Mouse (Mus musculus) heart, embryonic 13.5 days (tissue): ENCODE data around the gene Atg16l2. TPM values are rescaled to one million over a fixed set of nuclear protein-coding genes. Genes with fewer than 3 reads are reported as not detected.

ENCODE experiments used
- ATAC-seq: fragments of 200-750 bp; cut with Nextera tagmentation; 2 replicates; pipeline ENCODE4 v1.8.0; 2017; ENCODE audit warnings: moderate TSS enrichment; ENCODE audit not compliant: insufficient number of reproducible peaks, low FRiP score, low TSS enrichment; ENCODE audit errors: extremely low read depth
- H3K27ac ChIP-seq: fragments of 300-500 bp; sonication (generic); replicated peaks from 2 replicates; pipeline ENCODE4 v1.5.1; 2015; ENCODE audit warnings: moderate library complexity, mild to moderate bottlenecking, inconsistent platforms
- H3K27me3 ChIP-seq: fragments of 300-500 bp; sonication (generic); replicated peaks from 2 replicates; pipeline ENCODE4 v1.6.1; 2015; ENCODE audit warnings: mild to moderate bottlenecking, inconsistent platforms
- H3K36me3 ChIP-seq: fragments of 300-500 bp; sonication (generic); 2 replicates; pipeline ENCODE4 v1.6.1; 2015; ENCODE audit warnings: mild to moderate bottlenecking, inconsistent platforms
- H3K4me1 ChIP-seq: fragments of 300-500 bp; sonication (generic); 2 replicates; pipeline ENCODE4 v1.6.1; 2015; ENCODE audit warnings: inconsistent platforms
- H3K4me2 ChIP-seq: fragments of 300-500 bp; sonication (generic); 2 replicates; pipeline ENCODE4 v1.6.1; 2015; ENCODE audit warnings: inconsistent platforms, mild to moderate bottlenecking, moderate library complexity
- H3K4me3 ChIP-seq: fragments of 300-500 bp; sonication (generic); 2 replicates; pipeline ENCODE4 v1.5.1; 2015; ENCODE audit warnings: moderate library complexity, mild to moderate bottlenecking, inconsistent platforms
- H3K9ac ChIP-seq: fragments of 300-500 bp; sonication (generic); 2 replicates; pipeline ENCODE4 v1.6.1; 2015; ENCODE audit warnings: inconsistent platforms, mild to moderate bottlenecking, moderate library complexity
- H3K9me3 ChIP-seq: fragments of 300-500 bp; sonication (generic); 2 replicates; pipeline ENCODE4 v1.6.1; 2016; ENCODE audit warnings: inconsistent platforms
- WGBS: fragments of 180-500 bp; shearing (Covaris S2); methylation state at CpG from one replicate; pipeline ENCODE4 v1.1.7; 2015; ENCODE audit warnings: mixed read lengths; 5-methylcytosine and 5-hydroxymethylcytosine counted together
- polyA plus RNA-seq: library from polyadenylated mRNA; unstranded; fragments of >200 nt; fragmentation: Nextera tagmentation; extraction: Ambion mirVana; gene quantifications from 2 replicates; pipeline ENCODE4 v1.2.1, GENCODE M21; 2015

The Atg16l2 gene
- polyA plus RNA-seq, 1 experiment from 2014 or later, result 23.0 TPM

- H3K9ac ChIP-seq, result peak overlapping the region; percentile 88
- peaks cover 58% of the 10 kb centered on the region for H3K4me1 ChIP-seq
- H3K9me3 ChIP-seq, result no peaks in the 10 kb centered on the region
- WGBS, result 1% methylated on average over 56 of the region's 61 CpGs
- H3K27ac ChIP-seq, result peak overlapping the region; percentile 46
- peak overlapping the region; percentile 81 for H3K4me3 ChIP-seq
- no peaks in the 10 kb centered on the region for H3K36me3 ChIP-seq
- H3K27me3 ChIP-seq, result peaks cover 45% of the 10 kb centered on the region
- H3K4me2 ChIP-seq, result peak overlapping the region; percentile 96
- peak; percentile 21; the same call in 1 of the 2 replicates for ATAC-seq
Measured at GRCm38 (mm10) chr7:101321218-101321827, 19.3 kb upstream of the Atg16l2 start.

DNA sequence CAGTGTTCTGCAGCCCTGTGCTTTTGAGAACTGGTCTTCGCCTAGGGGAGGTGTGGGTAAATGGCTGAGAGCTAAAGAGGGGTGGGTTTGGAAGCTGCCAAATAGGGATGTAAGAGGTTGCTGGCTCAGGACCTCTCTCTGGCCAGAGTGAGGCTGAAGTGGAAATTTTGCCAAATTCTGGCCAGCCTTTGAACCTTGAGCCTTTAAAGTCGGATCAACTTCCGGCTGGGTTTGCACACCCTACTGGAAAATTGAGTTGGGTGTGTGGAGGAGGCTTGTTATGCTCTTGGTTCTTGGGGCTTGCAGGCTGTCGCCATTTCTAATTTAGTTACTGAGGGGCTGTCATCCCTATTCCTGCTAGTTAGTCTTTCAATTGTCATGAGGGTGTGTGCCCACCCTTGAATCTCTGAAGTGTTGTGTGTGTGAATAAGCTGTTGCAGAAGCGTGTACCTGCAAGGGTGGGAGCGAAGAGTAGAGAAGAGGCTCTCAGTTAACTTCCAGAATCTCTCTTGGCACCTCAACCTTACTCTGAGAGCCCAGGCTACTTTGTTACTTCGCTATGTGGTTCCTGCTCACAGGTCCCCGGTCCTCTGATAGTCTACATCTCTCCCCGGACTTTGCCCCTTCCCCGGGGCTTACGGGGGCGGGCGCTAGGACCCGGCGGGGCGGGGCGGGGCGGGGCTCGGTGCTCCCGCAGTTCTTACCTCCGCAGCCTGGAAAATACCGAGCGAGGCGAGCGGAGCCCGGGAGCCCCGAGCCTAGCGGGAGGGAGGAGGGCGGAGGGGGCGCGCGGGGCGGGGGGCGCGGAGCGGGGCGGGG, 18.6 kb upstream of the Atg16l2 start:
- peaks cover 45% of the 10 kb centered on the region for H3K27me3 ChIP-seq
- peak overlapping the region; percentile 88 for H3K9ac ChIP-seq
- H3K36me3 ChIP-seq, result no peaks in the 10 kb centered on the region
- H3K4me2 ChIP-seq, result peak overlapping the region; percentile 96
- peak overlapping the region; percentile 46 for H3K27ac ChIP-seq
- peak overlapping the region; percentile 81 for H3K4me3 ChIP-seq
- H3K4me1 ChIP-seq, result peaks cover 58% of the 10 kb centered on the region
- 4% methylated on average over 34 of the region's 37 CpGs for WGBS
- peak; percentile 39; the same call in 1 of the 2 replicates for ATAC-seq
- H3K9me3 ChIP-seq, result no peaks in the 10 kb centered on the region

DNA sequence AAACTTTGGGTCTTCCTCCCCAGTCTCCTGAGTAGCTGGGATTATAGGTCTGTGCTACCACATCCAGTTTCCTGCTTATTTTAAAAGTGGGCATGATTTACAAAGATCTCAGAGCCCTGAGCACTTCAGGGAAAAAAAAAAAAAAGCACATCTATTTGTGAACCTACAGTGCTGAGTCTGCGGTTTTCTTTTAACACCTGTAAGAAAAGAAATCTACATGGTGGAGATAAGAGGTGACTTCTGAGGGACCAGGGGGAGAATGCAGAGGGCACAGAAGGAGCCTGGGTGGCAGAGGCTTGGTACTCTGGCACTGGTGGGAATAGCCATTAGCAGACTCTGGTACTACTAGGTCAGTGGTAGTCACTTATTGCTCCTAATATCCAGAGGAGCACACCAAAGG, 17.7 kb upstream of the Atg16l2 start:
- Histone ChIP-seq H3K4me1 (peaks cover 65% of the 10 kb centered on the region), H3K9ac (no peak overlapping the region), H3K4me3 (no peak overlapping the region), H3K27me3 (peaks cover 41% of the 10 kb centered on the region), H3K36me3 (no peaks in the 10 kb centered on the region), H3K4me2 (no peak overlapping the region), H3K27ac (no peak overlapping the region), H3K9me3 (no peaks in the 10 kb centered on the region)
- no peak for ATAC-seq
- 68% methylated on average over 1 of the region's 1 CpGs for WGBS

DNA sequence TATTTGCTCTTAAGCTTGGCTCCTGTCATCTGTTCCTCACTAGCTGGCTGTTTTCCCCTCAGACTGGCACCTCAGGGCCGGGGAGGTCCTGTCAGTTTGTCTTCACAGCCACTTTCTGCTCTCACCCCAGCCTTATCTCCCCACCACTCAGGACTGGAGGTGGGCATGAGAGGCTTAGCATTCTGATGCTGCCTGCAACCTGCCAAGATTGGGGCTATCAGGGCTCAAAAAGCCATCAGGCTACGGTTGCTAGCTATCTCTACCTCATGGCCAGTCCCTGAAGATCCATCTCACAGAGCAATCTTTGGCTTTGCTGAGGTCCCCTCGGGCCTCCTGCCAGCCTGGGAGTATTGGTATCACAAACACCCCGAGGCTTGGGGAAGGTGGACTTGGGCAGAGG, 16.8 kb upstream of the Atg16l2 start:
- WGBS, result 23% methylated on average over 4 of the region's 4 CpGs
- no peaks in the 10 kb centered on the region for H3K36me3 ChIP-seq
- peaks cover 41% of the 10 kb centered on the region for H3K27me3 ChIP-seq
- H3K4me1 ChIP-seq, result peaks cover 65% of the 10 kb centered on the region
- 0 out of 2 replicates have a peak overlapping the region, but pooled peaks have one; percentile 1 for H3K9ac ChIP-seq
- peak overlapping the region; percentile 33; the same call in 1 of the 2 replicates for H3K4me2 ChIP-seq
- H3K4me3 ChIP-seq, result no peak overlapping the region
- no peaks in the 10 kb centered on the region for H3K9me3 ChIP-seq
- no peak for ATAC-seq
- H3K27ac ChIP-seq, result 0 out of 2 replicates have a peak overlapping the region, but pooled peaks have one; percentile 26

- Histone ChIP-seq H3K36me3 (no peaks in the 10 kb centered on the region), H3K9me3 (no peaks in the 10 kb centered on the region), H3K27me3 (peaks cover 28% of the 10 kb centered on the region), H3K4me1 (peaks cover 47% of the 10 kb centered on the region), H3K9ac (no peak within 1 kb of the TSS), H3K4me2 (no peak within 1 kb of the TSS), H3K4me3 (no peak within 1 kb of the TSS), H3K27ac (no peak within 1 kb of the TSS)
- ATAC-seq, result no peak
- 77% methylated on average over 3 of the region's 3 CpGs for WGBS
Measured at GRCm38 (mm10) chr7:101317014-101317413, 15.0 kb upstream of the Atg16l2 start, which contains the start of gene Stard10. Gene Stard10 (plus strand): TSS chr7:101317086.

DNA sequence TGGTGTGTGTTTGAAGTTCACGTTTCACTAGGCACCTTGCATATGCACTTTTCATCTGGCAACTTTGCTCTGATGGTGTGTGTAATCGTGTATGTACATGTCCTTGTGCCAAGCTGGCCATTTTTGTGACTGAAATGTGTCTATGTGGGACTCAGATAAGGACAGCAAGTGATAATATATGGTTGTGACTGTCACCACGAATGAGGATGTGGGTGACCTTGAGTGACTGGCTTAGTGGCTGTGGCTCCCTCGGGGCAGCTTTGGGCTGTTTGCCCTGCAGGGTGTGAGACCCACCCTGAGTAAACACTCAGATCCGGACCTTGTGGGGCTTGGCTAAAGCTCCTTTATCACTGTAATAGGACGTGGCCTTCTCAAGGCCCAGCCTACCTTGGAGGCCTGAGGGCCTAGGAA, 14.5 kb upstream of the Atg16l2 start:
- Histone ChIP-seq H3K4me1 (peaks cover 43% of the 10 kb centered on the region), H3K9ac (no peak overlapping the region), H3K4me2 (no peak overlapping the region), H3K4me3 (no peak overlapping the region), H3K27me3 (peaks cover 24% of the 10 kb centered on the region), H3K36me3 (no peaks in the 10 kb centered on the region), H3K9me3 (no peaks in the 10 kb centered on the region), H3K27ac (no peak overlapping the region)
- WGBS, result 43% methylated on average over 6 of the region's 6 CpGs
- ATAC-seq, result no peak

DNA sequence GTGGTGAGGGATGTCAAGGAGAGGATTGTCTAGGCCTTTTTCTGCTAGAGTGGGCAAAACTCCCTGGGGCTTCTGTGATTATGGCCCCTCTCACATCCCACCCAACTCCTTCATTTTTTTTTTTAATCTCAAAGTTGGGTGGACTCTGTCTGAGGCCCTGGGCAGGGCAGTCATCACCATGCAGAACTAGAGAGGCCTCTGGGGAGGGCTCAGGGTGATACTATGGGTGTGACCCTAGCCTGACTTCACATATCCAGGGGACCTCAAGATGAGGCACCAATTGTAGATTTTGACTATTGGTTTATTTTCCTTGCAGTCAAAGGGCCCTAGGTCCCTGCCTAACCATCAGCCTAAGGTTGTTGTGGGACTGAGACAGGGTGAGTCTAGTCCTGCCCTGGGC, 13.6 kb upstream of the Atg16l2 start:
- Histone ChIP-seq H3K9ac (peak overlapping the region; percentile 15; the same call in 1 of the 2 replicates), H3K4me3 (no peak overlapping the region), H3K4me2 (no peak overlapping the region), H3K36me3 (no peaks in the 10 kb centered on the region), H3K9me3 (no peaks in the 10 kb centered on the region), H3K27ac (no peak overlapping the region), H3K27me3 (peaks cover 23% of the 10 kb centered on the region), H3K4me1 (peaks cover 43% of the 10 kb centered on the region)
- ATAC-seq, result no peak

GRCm38 (mm10) chr7:101314396-101314795, 12.3 kb upstream of the Atg16l2 start:
- H3K4me1 ChIP-seq, result peaks cover 38% of the 10 kb centered on the region
- peak overlapping the region; percentile 65 for H3K27ac ChIP-seq
- no peaks in the 10 kb centered on the region for H3K9me3 ChIP-seq
- no peak for ATAC-seq
- H3K27me3 ChIP-seq, result peaks cover 15% of the 10 kb centered on the region
- H3K9ac ChIP-seq, result no peak overlapping the region
- H3K36me3 ChIP-seq, result no peaks in the 10 kb centered on the region
- H3K4me2 ChIP-seq, result no peak overlapping the region
- H3K4me3 ChIP-seq, result no peak overlapping the region
- 40% methylated on average over 5 of the region's 5 CpGs for WGBS

DNA sequence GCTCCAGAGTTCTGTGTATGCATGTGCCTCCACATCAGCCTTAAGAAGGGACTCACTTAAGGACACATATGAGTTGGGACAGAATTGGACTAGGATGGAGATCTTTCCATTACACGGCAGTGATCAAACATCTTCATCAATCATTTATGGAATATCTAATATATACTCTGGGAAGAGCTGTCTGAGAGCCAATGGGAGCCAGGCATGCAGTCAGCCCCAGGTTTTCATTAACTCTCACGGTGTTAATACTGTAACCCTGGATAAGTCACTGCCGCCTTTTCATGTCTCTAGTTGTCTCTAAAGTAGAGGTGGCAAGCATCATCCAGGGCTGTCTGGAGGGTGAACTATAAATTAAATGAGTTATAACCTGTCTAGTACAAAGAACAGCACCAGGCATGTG, 11.0 kb upstream of the Atg16l2 start:
- H3K9me3 ChIP-seq, result no peaks in the 10 kb centered on the region
- peaks cover 26% of the 10 kb centered on the region for H3K4me1 ChIP-seq
- WGBS, result 72% methylated on average over 3 of the region's 3 CpGs
- no peak overlapping the region for H3K9ac ChIP-seq
- no peak for ATAC-seq
- H3K27me3 ChIP-seq, result peaks cover 6% of the 10 kb centered on the region; the same call in 1 of the 2 replicates
- H3K4me3 ChIP-seq, result no peak overlapping the region
- H3K36me3 ChIP-seq, result no peaks in the 10 kb centered on the region
- no peak overlapping the region for H3K4me2 ChIP-seq
- no peak overlapping the region for H3K27ac ChIP-seq

- Histone ChIP-seq H3K4me2 (peak overlapping the region; percentile 73), H3K9ac (peak overlapping the region; percentile 75), H3K36me3 (no peaks in the 10 kb centered on the region), H3K4me3 (peak overlapping the region; percentile 59), H3K9me3 (no peaks in the 10 kb centered on the region), H3K27me3 (no peaks in the 10 kb centered on the region), H3K27ac (peak overlapping the region; percentile 97), H3K4me1 (peaks cover 24% of the 10 kb centered on the region)
- no peak for ATAC-seq
- WGBS, result 22% methylated on average over 2 of the region's 2 CpGs
Measured at GRCm38 (mm10) chr7:101311061-101311460, 9.0 kb upstream of the Atg16l2 start.

DNA sequence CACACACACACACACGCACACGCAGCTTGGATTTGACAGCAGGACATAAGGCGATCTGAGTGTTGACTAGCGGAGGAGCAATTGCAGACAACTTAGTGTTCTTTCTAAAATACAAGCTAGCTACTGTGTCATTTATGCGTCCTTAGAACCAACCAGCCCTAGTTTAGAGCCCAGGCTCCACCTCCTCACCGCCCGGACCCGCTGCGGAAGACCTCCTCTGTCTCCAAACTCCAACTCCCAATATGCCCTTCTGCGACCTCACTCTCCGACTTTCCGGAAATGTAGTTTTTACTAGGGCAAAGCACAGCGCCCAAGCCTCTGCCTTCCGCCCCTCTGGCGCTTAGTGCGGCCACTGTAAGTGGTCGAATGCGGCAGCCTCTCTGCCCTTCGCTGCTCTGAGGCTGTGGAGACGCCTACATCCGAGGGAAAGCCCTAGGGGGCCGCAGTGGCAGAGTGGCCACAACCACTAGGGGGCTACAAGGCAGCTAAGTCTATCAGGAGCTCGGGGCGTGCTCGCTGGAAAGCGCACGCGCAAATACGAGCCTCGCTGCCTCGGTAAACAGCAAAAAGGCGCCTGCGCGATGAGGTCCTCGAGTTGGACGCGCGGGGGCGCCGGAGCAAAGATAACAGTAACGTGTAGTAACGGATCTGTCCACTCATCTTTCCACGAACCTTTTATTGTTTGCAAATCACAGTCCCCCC, 8.4 kb upstream of the Atg16l2 start:
- Histone ChIP-seq H3K4me2 (peak overlapping the region; percentile 73), H3K9ac (peak overlapping the region; percentile 81), H3K4me1 (peaks cover 24% of the 10 kb centered on the region), H3K36me3 (no peaks in the 10 kb centered on the region), H3K4me3 (peak overlapping the region; percentile 59), H3K9me3 (no peaks in the 10 kb centered on the region), H3K27ac (peak overlapping the region; percentile 97), H3K27me3 (no peaks in the 10 kb centered on the region)
- ATAC-seq, result peak; percentile 89
- WGBS, result under 1% methylated on average over 43 of the region's 43 CpGs
